Mouse (Mus musculus) CD8-positive naive resting alpha-beta T cell, adult 57 days (primary cell): ENCODE data around the gene Tspan10. TPM values are rescaled to one million over a fixed set of nuclear protein-coding genes. Genes with fewer than 3 reads are reported as not detected.

Experiments used
- total RNA-seq: library from RNA; stranded (reverse); gene quantifications from one replicate; pipeline ENCODE4 v1.2.4, GENCODE M21; 2023

Tspan10 gene
- total RNA-seq = 14.2 TPM

GRCm38 (mm10) chr11:120442344-120442743, at the start of gene Tspan10:
Gene Tspan10, plus strand, starts transcription at chr11:120442644.

GRCm38 (mm10) chr11:120437152-120437856, 5.1 kb upstream of the Tspan10 start, which contains the start of gene Nploc4:
Gene Nploc4, minus strand, starts transcription at chr11:120437708.

GRCm38 (mm10) chr11:120453306-120453705, 10.9 kb downstream of the Tspan10 start, which contains the start of gene Pde6g:
Gene Pde6g, minus strand, starts transcription at chr11:120453500.

GRCm38 (mm10) chr11:120457772-120458751, 15.6 kb downstream of the Tspan10 start, which contains the start of the genes Oxld1 and Ccdc137:
Gene Oxld1, minus strand, starts transcription at chr11:120458068.
Gene Ccdc137, plus strand, starts transcription at chr11:120458115.

GRCm38 (mm10) chr11:120467051-120467735, 24.7 kb downstream of the Tspan10 start, which contains the start of gene Arl16:
Gene Arl16, minus strand, starts transcription at chr11:120467607.

GRCm38 (mm10) chr11:120484265-120484981, 42.0 kb downstream of the Tspan10 start, which contains the start of gene Mrpl12:
Gene Mrpl12, plus strand, starts transcription at chr11:120484613.

GRCm38 (mm10) chr11:120491317-120492023, 49.0 kb downstream of the Tspan10 start, which contains the start of gene Slc25a10:
Gene Slc25a10, plus strand, starts transcription at chr11:120491840.

Other genes with a start within 250 kb of the Tspan10 start
- gene Bahcc1, start 209.7 kb upstream of the Tspan10 start, total RNA-seq = 0.24 TPM
- 1,479 TPM for gene Actg1, start 94.1 kb upstream of the Tspan10 start, total RNA-seq
- not detected for gene Fscn2, start 81.1 kb upstream of the Tspan10 start, total RNA-seq
- gene Faap100, start 63.9 kb upstream of the Tspan10 start, total RNA-seq = 19.7 TPM
- 45.7 TPM for gene Nploc4, start 4.9 kb upstream of the Tspan10 start, total RNA-seq
- 0.77 TPM for gene Pde6g, start 10.9 kb downstream of the Tspan10 start, total RNA-seq
- gene Oxld1, start 15.4 kb downstream of the Tspan10 start, total RNA-seq = 2.9 TPM
- 28.4 TPM for gene Ccdc137, start 15.5 kb downstream of the Tspan10 start, total RNA-seq
- gene Arl16, start 25.0 kb downstream of the Tspan10 start, total RNA-seq = 10.8 TPM
- 36.0 TPM for gene Mrpl12, start 42.0 kb downstream of the Tspan10 start, total RNA-seq
- gene Slc25a10, start 49.2 kb downstream of the Tspan10 start, total RNA-seq = 11.0 TPM
- gene Gcgr, start 88.1 kb downstream of the Tspan10 start, total RNA-seq = not detected
- 41.2 TPM for gene Mcrip1, start 107.1 kb downstream of the Tspan10 start, total RNA-seq
- not detected for gene Ppp1r27, start 108.5 kb downstream of the Tspan10 start, total RNA-seq
- 159 TPM for gene P4hb, start 130.6 kb downstream of the Tspan10 start, total RNA-seq
- 371 TPM for gene Arhgdia, start 139.0 kb downstream of the Tspan10 start, total RNA-seq
- 93.3 TPM for gene Alyref, start 155.7 kb downstream of the Tspan10 start, total RNA-seq
- 84.8 TPM for gene Anapc11, start 155.8 kb downstream of the Tspan10 start, total RNA-seq
- 3.2 TPM for gene Npb, start 165.8 kb downstream of the Tspan10 start, total RNA-seq
- 121 TPM for gene Pcyt2, start 175.3 kb downstream of the Tspan10 start, total RNA-seq
- 126 TPM for gene Sirt7, start 182.6 kb downstream of the Tspan10 start, total RNA-seq
- 28.8 TPM for gene Mafg, start 191.0 kb downstream of the Tspan10 start, total RNA-seq
- 1.9 TPM for gene Pycr1, start 201.1 kb downstream of the Tspan10 start, total RNA-seq
- gene Myadml2, start 205.5 kb downstream of the Tspan10 start, total RNA-seq = not detected
- not detected for gene Notum, start 218.5 kb downstream of the Tspan10 start, total RNA-seq
- gene Aspscr1, start 230.3 kb downstream of the Tspan10 start, total RNA-seq = 104 TPM